In genomic region chr11:6417069-6417468, GRCm38 (mm10) we compare ENCODE assay signal across 8 mouse cellular contexts. TPM values are rescaled to one million over a fixed set of nuclear protein-coding genes. Genes with fewer than 3 reads are reported as not detected.
DNase-seq lines count a peak whose midpoint lies in the region; ATAC-seq and TF ChIP-seq lines count a peak whose summit lies in the region.

No protein-coding gene starts in this region.

- peak overlapping the region; percentile 49; the same call in 1 of the 2 replicates for H3K27ac ChIP-seq in neural tube, embryonic 11.5 days (ENCODE audit: low read depth, low read length)
- H3K27ac ChIP-seq in limb, embryonic 14.5 days (replicated peaks; ENCODE audit: low read depth, low read length): peak overlapping the region; percentile 96; the same call in 1 of the 2 replicates
- H3K27ac ChIP-seq in stomach, embryonic 16.5 days (ENCODE audit: low read length): peak overlapping the region; percentile 99

- H3K27me3 ChIP-seq in neural tube, embryonic 11.5 days (ENCODE audit: control insufficient read depth, insufficient read depth, low read length): no peaks in the 10 kb centered on the region
- no peaks in the 10 kb centered on the region for H3K27me3 ChIP-seq in limb, embryonic 14.5 days (ENCODE audit: control insufficient read depth, insufficient read depth, low read length)
- H3K27me3 ChIP-seq in stomach, embryonic 16.5 days (ENCODE audit: control insufficient read depth, insufficient read depth, low read length): no peaks in the 10 kb centered on the region

- H3K4me3 ChIP-seq in neural tube, embryonic 11.5 days (ENCODE audit: low read depth, low read length): peak overlapping the region; percentile 81
- peak overlapping the region; percentile 96 for H3K4me3 ChIP-seq in limb, embryonic 14.5 days (replicated peaks; ENCODE audit: low read length)
- peak overlapping the region; percentile 98 for H3K4me3 ChIP-seq in stomach, embryonic 16.5 days (replicated peaks; ENCODE audit: low read length)

- no peak for ATAC-seq in neural tube, embryonic 11.5 days (ENCODE audit: insufficient read depth, low FRiP score, low TSS enrichment)
- no peak for ATAC-seq in limb, embryonic 14.5 days (ENCODE audit: low FRiP score, low read depth)
- no peak for ATAC-seq in stomach, embryonic 16.5 days (ENCODE audit: insufficient read depth, low FRiP score)
- no peak for ATAC-seq in granulocyte monocyte progenitor cell, adult 5-6 weeks (replicated peaks; ENCODE audit: poor library complexity, severe bottlenecking)

- H3K9ac ChIP-seq in neural tube, embryonic 11.5 days (ENCODE audit: low read length): peak overlapping the region; percentile 97
- peak overlapping the region; percentile 94 for H3K9ac ChIP-seq in limb, embryonic 14.5 days (ENCODE audit: low read depth, low read length, severe bottlenecking)
- peak overlapping the region; percentile 97 for H3K9ac ChIP-seq in stomach, embryonic 16.5 days (ENCODE audit: low read length)

- peaks cover 11% of the 10 kb centered on the region for H3K36me3 ChIP-seq in neural tube, embryonic 11.5 days (ENCODE audit: control insufficient read depth, insufficient read depth, low read length)
- H3K36me3 ChIP-seq in limb, embryonic 14.5 days (ENCODE audit: control insufficient read depth, insufficient read depth, low read length): peaks cover 34% of the 10 kb centered on the region
- peaks cover 8% of the 10 kb centered on the region; the same call in 1 of the 2 replicates for H3K36me3 ChIP-seq in stomach, embryonic 16.5 days (ENCODE audit: control insufficient read depth, insufficient read depth, low read length)

- 50% methylated on average over 2 of the region's 2 CpGs for WGBS in neural tube, embryonic 11.5 days
- 30% methylated on average over 2 of the region's 2 CpGs for WGBS in limb, embryonic 14.5 days
- WGBS in stomach, embryonic 16.5 days: 32% methylated on average over 2 of the region's 2 CpGs

- DNase-seq in cerebellum, adult 9-10 months: peak; percentile 59
- DNase-seq in cerebellum, adult 11 months: no peak
- DNase-seq in neural tube, embryonic 11.5 days (ENCODE audit: low spot score): no peak
- no peak for DNase-seq in neural tube, embryonic 10.5 days (ENCODE audit: extremely low spot score, low spot score)
- DNase-seq in limb, embryonic 14.5 days (ENCODE audit: low spot score): no peak
- DNase-seq in cerebellum, postnatal 4 days (ENCODE audit: low spot score in 2 of 2): no peak

- H3K9me3 ChIP-seq in neural tube, embryonic 11.5 days (ENCODE audit: control insufficient read depth, low read length): no peaks in the 10 kb centered on the region
- H3K9me3 ChIP-seq in limb, embryonic 14.5 days (ENCODE audit: control insufficient read depth, low read length): no peaks in the 10 kb centered on the region
- H3K9me3 ChIP-seq in stomach, embryonic 16.5 days (replicated peaks; ENCODE audit: control insufficient read depth, low read length): no peaks in the 10 kb centered on the region

- no peak for TF ChIP-seq POLR2A in limb, embryonic 14.5 days (IDR thresholded peaks at IDR 0.05; ENCODE audit: borderline replicate concordance, extremely low read depth, insufficient read depth, insufficient read length)

- peak overlapping the region; percentile 95 for H3K4me2 ChIP-seq in neural tube, embryonic 11.5 days (ENCODE audit: low read depth)
- H3K4me2 ChIP-seq in limb, embryonic 14.5 days (replicated peaks; ENCODE audit: low read depth, low read length, severe bottlenecking): peak overlapping the region; percentile 67
- H3K4me2 ChIP-seq in stomach, embryonic 16.5 days (ENCODE audit: low read depth, low read length): peak overlapping the region; percentile 95

- H3K4me1 ChIP-seq in neural tube, embryonic 11.5 days (ENCODE audit: control insufficient read depth, insufficient read depth, low read length): peaks cover 17% of the 10 kb centered on the region
- H3K4me1 ChIP-seq in limb, embryonic 14.5 days (ENCODE audit: control insufficient read depth, insufficient read depth, low read length): peaks cover 18% of the 10 kb centered on the region
- peaks cover 18% of the 10 kb centered on the region for H3K4me1 ChIP-seq in stomach, embryonic 16.5 days (ENCODE audit: control insufficient read depth, insufficient read depth, low read length)

RNA-seq across cellular contexts. Expression of gene Ppia, which starts 1.8 kb away (rescaled TPM):
- 4,780 and 5,005 TPM in 2 replicates for polyA plus RNA-seq in neural tube, embryonic 11.5 days (2014; fragmentation: Nextera tagmentation; extraction: Ambion mirVana)
- polyA plus RNA-seq in limb, embryonic 14.5 days (2012; rRNA removed): 2,776 and 3,384 TPM in 2 replicates
- polyA plus RNA-seq in limb, embryonic 14.5 days (2014; fragmentation: Nextera tagmentation; extraction: Ambion mirVana): 4,586 and 4,744 TPM in 2 replicates
- 4,720 and 4,955 TPM in 2 replicates for polyA plus RNA-seq in stomach, embryonic 16.5 days (2015; fragmentation: Nextera tagmentation; extraction: Ambion mirVana)
- total RNA-seq in granulocyte monocyte progenitor cell, adult 5-6 weeks (2014; fragmentation: Nextera tagmentation): 4,322 and 4,754 TPM in 2 replicates
- 1,769 and 2,269 TPM in 2 replicates for total RNA-seq in granulocyte monocyte progenitor cell, adult 5-6 weeks (2017)

RNA-seq across cellular contexts. Expression of gene H2afv, which starts 27.2 kb away (rescaled TPM):
- 762 and 797 TPM in 2 replicates for polyA plus RNA-seq in neural tube, embryonic 11.5 days (2014; fragmentation: Nextera tagmentation; extraction: Ambion mirVana)
- 203 and 273 TPM in 2 replicates for polyA plus RNA-seq in limb, embryonic 14.5 days (2012; rRNA removed)
- polyA plus RNA-seq in limb, embryonic 14.5 days (2014; fragmentation: Nextera tagmentation; extraction: Ambion mirVana): 548 and 588 TPM in 2 replicates
- 357 and 363 TPM in 2 replicates for polyA plus RNA-seq in stomach, embryonic 16.5 days (2015; fragmentation: Nextera tagmentation; extraction: Ambion mirVana)
- 152 and 264 TPM in 2 replicates for total RNA-seq in granulocyte monocyte progenitor cell, adult 5-6 weeks (2014; fragmentation: Nextera tagmentation)
- 119 and 143 TPM in 2 replicates for total RNA-seq in granulocyte monocyte progenitor cell, adult 5-6 weeks (2017)

RNA-seq across cellular contexts. Expression of gene Zmiz2, which starts 28.2 kb away (rescaled TPM):
- 23.4 and 25.4 TPM in 2 replicates for polyA plus RNA-seq in neural tube, embryonic 11.5 days (2014; fragmentation: Nextera tagmentation; extraction: Ambion mirVana)
- 34.1 and 47.4 TPM in 2 replicates for polyA plus RNA-seq in limb, embryonic 14.5 days (2012; rRNA removed)
- polyA plus RNA-seq in limb, embryonic 14.5 days (2014; fragmentation: Nextera tagmentation; extraction: Ambion mirVana): 12.4 and 12.9 TPM in 2 replicates
- polyA plus RNA-seq in stomach, embryonic 16.5 days (2015; fragmentation: Nextera tagmentation; extraction: Ambion mirVana): 9.8 and 10.2 TPM in 2 replicates
- total RNA-seq in granulocyte monocyte progenitor cell, adult 5-6 weeks (2014; fragmentation: Nextera tagmentation): 39.9 and 62.9 TPM in 2 replicates
- total RNA-seq in granulocyte monocyte progenitor cell, adult 5-6 weeks (2017): 6.1 and 10.6 TPM in 2 replicates

RNA-seq across cellular contexts. Expression of gene Purb, which starts 58.6 kb away (rescaled TPM):
- 12.9 and 13.9 TPM in 2 replicates for polyA plus RNA-seq in neural tube, embryonic 11.5 days (2014; fragmentation: Nextera tagmentation; extraction: Ambion mirVana)
- 17.6 and 20.9 TPM in 2 replicates for polyA plus RNA-seq in limb, embryonic 14.5 days (2012; rRNA removed)
- 24.8 and 27.1 TPM in 2 replicates for polyA plus RNA-seq in limb, embryonic 14.5 days (2014; fragmentation: Nextera tagmentation; extraction: Ambion mirVana)
- polyA plus RNA-seq in stomach, embryonic 16.5 days (2015; fragmentation: Nextera tagmentation; extraction: Ambion mirVana): 30.9 and 31.0 TPM in 2 replicates
- 29.3 and 36.4 TPM in 2 replicates for total RNA-seq in granulocyte monocyte progenitor cell, adult 5-6 weeks (2014; fragmentation: Nextera tagmentation)
- total RNA-seq in granulocyte monocyte progenitor cell, adult 5-6 weeks (2017): 35.7 and 43.4 TPM in 2 replicates

Comparison
In these comparisons a context has a peak if more than half of its experiments do, and no peak if none do; other contexts are left out.
1. H3K27ac ChIP-seq: peak in every context shown above with its lines; median percentile 99 in stomach, embryonic 16.5 days; 96 in limb, embryonic 14.5 days; 49 in neural tube, embryonic 11.5 days.